Mouse (Mus musculus) neutrophil, adult 83 days (primary cell): Measurements from ENCODE around the gene Tlr9. TPM values are rescaled to one million over a fixed set of nuclear protein-coding genes. Genes with fewer than 3 reads are reported as not detected.

ENCODE experiments used
- total RNA-seq, 2 experiments: library from RNA; stranded (reverse); gene quantifications; one replicate each; pipeline ENCODE4 v1.2.4; 2023

The Tlr9 gene
- total RNA-seq, result 10 to 100 TPM; 14.7 to 15.4 TPM

GRCm38 (mm10) chr9:106222261-106222851 is at the start of gene Tlr9:
Gene Tlr9 (plus strand): TSS chr9:106222598.

GRCm38 (mm10) chr9:106199535-106200272 is 22.7 kb upstream of the Tlr9 start, which contains the start of gene Ppm1m:
Gene Ppm1m (minus strand): TSS chr9:106199746.

DNA sequence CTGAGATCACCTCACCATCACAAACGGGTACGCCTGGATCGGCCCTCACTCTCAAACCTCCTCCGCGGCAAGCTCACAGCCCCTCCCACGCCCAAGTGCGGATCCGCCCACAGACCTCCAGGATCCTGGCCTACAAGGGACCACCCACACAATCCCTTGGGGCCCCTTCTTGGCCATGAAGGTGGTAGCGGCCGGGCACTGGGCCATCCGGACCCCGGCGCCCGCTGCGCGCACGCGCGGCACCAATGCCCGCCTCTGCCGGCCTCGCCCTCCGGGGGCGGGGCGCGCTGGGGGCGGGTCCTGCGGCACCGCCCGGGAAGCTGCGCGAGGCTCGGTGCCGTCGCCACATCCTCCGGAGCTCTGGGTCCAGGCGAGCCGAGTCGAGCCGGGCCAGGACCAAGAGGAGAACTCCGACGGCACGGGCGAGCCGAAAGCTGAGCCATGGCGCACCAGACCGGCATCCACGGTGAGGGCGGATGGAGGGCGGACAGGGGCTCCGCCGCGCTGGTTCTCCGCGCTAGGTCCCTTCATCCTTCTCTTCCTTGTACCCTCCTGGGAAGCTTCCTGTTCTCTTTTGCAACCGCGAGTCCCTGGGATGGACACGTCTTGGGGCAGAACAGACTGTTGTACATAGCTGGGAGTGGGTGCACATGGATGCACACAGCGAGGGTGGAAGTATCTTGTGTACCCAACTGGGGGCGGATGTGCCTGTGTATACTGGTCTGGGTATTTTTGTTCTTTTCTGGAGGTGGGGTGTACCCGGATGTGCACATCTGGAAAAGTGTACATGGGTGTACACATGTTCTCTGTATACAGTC is 19.4 kb upstream of the Tlr9 start, which contains the start of gene Twf2:
Gene Twf2, plus strand, starts transcription at position 290 of the 818 bp plus-strand sequence.

Other genes starting within 250 kb of the Tlr9 start
- gene Col6a4, start 125.8 kb upstream of the Tlr9 start, total RNA-seq, result not detected
- gene Glyctk, start 64.5 kb upstream of the Tlr9 start, total RNA-seq, result 1 to 10 TPM; 1.2 to 2.4 TPM
- 10 to 100 TPM; 57.7 to 62.3 TPM for gene Wdr82, start 51.7 kb upstream of the Tlr9 start, total RNA-seq
- gene Ppm1m, start 22.9 kb upstream of the Tlr9 start, total RNA-seq, result 100 to 1,000 TPM; 132 to 139 TPM
- 100 to 1,000 TPM; 166 to 171 TPM for gene Twf2, start 19.5 kb upstream of the Tlr9 start, total RNA-seq
- 100 to 1,000 TPM; 215 to 220 TPM for gene Alas1, start 26.1 kb downstream of the Tlr9 start, total RNA-seq
- 10 to 100 TPM; 17.3 to 17.5 TPM for gene Poc1a, start 58.5 kb downstream of the Tlr9 start, total RNA-seq
- 10 to 100 TPM; 22.1 to 25.2 TPM for gene Dusp7, start 146.0 kb downstream of the Tlr9 start, total RNA-seq
- 100 to 1,000 TPM; 320 to 397 TPM for gene Rpl29, start 206.9 kb downstream of the Tlr9 start, total RNA-seq
- gene Acy1, start 215.7 kb downstream of the Tlr9 start, total RNA-seq, result 1 to 10 TPM; 4.6 to 5.3 TPM
- 1 to 10 TPM; 1.2 to 1.3 TPM for gene Abhd14b, start 224.9 kb downstream of the Tlr9 start, total RNA-seq
- 1 to 10 TPM; 1.8 to 1.9 TPM for gene Abhd14a, start 225.1 kb downstream of the Tlr9 start, total RNA-seq
- 1 to 10 TPM; 1.6 to 2.2 TPM for gene Pcbp4, start 230.7 kb downstream of the Tlr9 start, total RNA-seq
- gene Gpr62, start 243.3 kb downstream of the Tlr9 start, total RNA-seq, result not detected